Mouse (Mus musculus) forebrain, embryonic 15.5 days (tissue): ENCODE measurements around the gene Sgpp1. TPM values are rescaled to one million over a fixed set of nuclear protein-coding genes. Genes with fewer than 3 reads are reported as not detected.

Source experiments
- ATAC-seq: fragments of 200-750 bp; cut with Nextera tagmentation; replicated peaks from 2 replicates; pipeline ENCODE4 v1.8.0; 2017; ENCODE audit warnings: mild to moderate bottlenecking, moderate TSS enrichment, moderate library complexity
- H3K27ac ChIP-seq: fragments of 300-500 bp; sonication (generic); replicated peaks from 2 replicates; pipeline ENCODE4 v1.5.1; 2015; ENCODE audit warnings: mild to moderate bottlenecking, inconsistent platforms
- H3K27me3 ChIP-seq: fragments of 300-500 bp; sonication (generic); 2 replicates; pipeline ENCODE4 v1.6.1; 2015; ENCODE audit warnings: inconsistent platforms
- H3K36me3 ChIP-seq: fragments of 300-500 bp; sonication (generic); 2 replicates; pipeline ENCODE4 v1.6.1; 2015; ENCODE audit warnings: mild to moderate bottlenecking, inconsistent platforms
- H3K4me1 ChIP-seq: fragments of 300-500 bp; sonication (generic); 2 replicates; pipeline ENCODE4 v1.6.1; 2015; ENCODE audit warnings: inconsistent platforms
- H3K4me2 ChIP-seq: fragments of 300-500 bp; sonication (generic); replicated peaks from 2 replicates; pipeline ENCODE4 v1.6.1; 2015; ENCODE audit warnings: mild to moderate bottlenecking, inconsistent platforms
- H3K4me3 ChIP-seq: fragments of 300-500 bp; sonication (generic); 2 replicates; pipeline ENCODE4 v1.5.1; 2015; ENCODE audit warnings: mild to moderate bottlenecking, inconsistent platforms
- H3K9ac ChIP-seq: fragments of 300-500 bp; sonication (generic); replicated peaks from 2 replicates; pipeline ENCODE4 v1.6.1; 2015; ENCODE audit warnings: mild to moderate bottlenecking, inconsistent platforms
- H3K9me3 ChIP-seq: fragments of 300-500 bp; sonication (generic); 2 replicates; pipeline ENCODE4 v1.6.1; 2016; ENCODE audit warnings: inconsistent platforms
- WGBS: fragments of 180-500 bp; shearing (Covaris S2); methylation state at CpG from one replicate; pipeline ENCODE4 v1.1.7; 2015; ENCODE audit warnings: mixed read lengths; 5-methylcytosine and 5-hydroxymethylcytosine counted together
- polyA plus RNA-seq: library from polyadenylated mRNA; unstranded; fragments of >200 nt; fragmentation: Nextera tagmentation; extraction: Ambion mirVana; gene quantifications from 2 replicates; pipeline ENCODE4 v1.2.1, GENCODE M21; 2015

Sgpp1 gene
- polyA plus RNA-seq, 1 experiment from 2014 or later: 15.8 TPM

GRCm38 (mm10) chr12:75748574-75748973 is 13.0 kb upstream of the Sgpp1 start:
- no peak overlapping the region for H3K4me3 ChIP-seq
- no peaks in the 10 kb centered on the region for H3K9me3 ChIP-seq
- no peak overlapping the region for H3K9ac ChIP-seq
- no peaks in the 10 kb centered on the region for H3K36me3 ChIP-seq
- H3K4me1 ChIP-seq: no peaks in the 10 kb centered on the region
- no peak overlapping the region for H3K27ac ChIP-seq
- no peak for ATAC-seq
- no peaks in the 10 kb centered on the region for H3K27me3 ChIP-seq
- WGBS: 61% methylated on average over 4 of the region's 4 CpGs
- no peak overlapping the region for H3K4me2 ChIP-seq

GRCm38 (mm10) chr12:75745697-75746290 is 10.3 kb upstream of the Sgpp1 start:
- 84% methylated on average over 14 of the region's 14 CpGs for WGBS
- ATAC-seq: no peak
- Histone ChIP-seq H3K9me3 (no peaks in the 10 kb centered on the region), H3K36me3 (no peaks in the 10 kb centered on the region), H3K4me2 (no peak overlapping the region), H3K27ac (no peak overlapping the region), H3K27me3 (no peaks in the 10 kb centered on the region), H3K9ac (no peak overlapping the region), H3K4me1 (no peaks in the 10 kb centered on the region), H3K4me3 (no peak overlapping the region)

GRCm38 (mm10) chr12:75742101-75742500 is 6.6 kb upstream of the Sgpp1 start:
- H3K4me1 ChIP-seq: no peaks in the 10 kb centered on the region
- H3K27me3 ChIP-seq: no peaks in the 10 kb centered on the region
- 79% methylated on average over 5 of the region's 5 CpGs for WGBS
- no peak overlapping the region for H3K4me3 ChIP-seq
- H3K9ac ChIP-seq: no peak overlapping the region
- H3K9me3 ChIP-seq: no peaks in the 10 kb centered on the region
- H3K27ac ChIP-seq: no peak overlapping the region
- H3K36me3 ChIP-seq: no peaks in the 10 kb centered on the region
- no peak for ATAC-seq
- H3K4me2 ChIP-seq: no peak overlapping the region

- Histone ChIP-seq H3K27ac (no peak overlapping the region), H3K9me3 (no peaks in the 10 kb centered on the region), H3K4me1 (no peaks in the 10 kb centered on the region), H3K4me2 (no peak overlapping the region), H3K4me3 (no peak overlapping the region), H3K9ac (no peak overlapping the region), H3K27me3 (no peaks in the 10 kb centered on the region), H3K36me3 (no peaks in the 10 kb centered on the region)
- WGBS: 67% methylated on average over 2 of the region's 2 CpGs
- no peak for ATAC-seq
Observed at GRCm38 (mm10) chr12:75741273-75741672, 5.7 kb upstream of the Sgpp1 start.

- Histone ChIP-seq H3K4me1 (peaks cover 4% of the 10 kb centered on the region), H3K27me3 (no peaks in the 10 kb centered on the region)
- WGBS: 76% methylated on average over 1 of the region's 1 CpGs
Observed at GRCm38 (mm10) chr12:75740451-75740850, 4.9 kb upstream of the Sgpp1 start.

GRCm38 (mm10) chr12:75739611-75740010 is 4.1 kb upstream of the Sgpp1 start:
- Histone ChIP-seq H3K9ac (no peak overlapping the region), H3K4me2 (no peak overlapping the region), H3K4me1 (peaks cover 6% of the 10 kb centered on the region), H3K9me3 (no peaks in the 10 kb centered on the region), H3K36me3 (no peaks in the 10 kb centered on the region), H3K27me3 (no peaks in the 10 kb centered on the region), H3K4me3 (no peak overlapping the region), H3K27ac (no peak overlapping the region)
- no peak for ATAC-seq
- 38% methylated on average over 2 of the region's 2 CpGs for WGBS

More at GRCm38 (mm10) chr12:75740451-75740850, 4.9 kb upstream of the Sgpp1 start:
- no peaks in the 10 kb centered on the region for H3K36me3 ChIP-seq
- ATAC-seq: no peak
- H3K4me3 ChIP-seq: no peak overlapping the region
- H3K4me2 ChIP-seq: no peak overlapping the region
- H3K9ac ChIP-seq: no peak overlapping the region
- no peak overlapping the region for H3K27ac ChIP-seq
- no peaks in the 10 kb centered on the region for H3K9me3 ChIP-seq

GRCm38 (mm10) chr12:75736296-75736695 is 767 bp upstream of the Sgpp1 start:
- Histone ChIP-seq H3K36me3 (no peaks in the 10 kb centered on the region), H3K27me3 (no peaks in the 10 kb centered on the region), H3K4me1 (peaks cover 30% of the 10 kb centered on the region), H3K4me3 (peak overlapping the region; percentile 94; the same call in 1 of the 2 replicates), H3K9me3 (no peaks in the 10 kb centered on the region), H3K4me2 (0 out of 2 replicates have a peak overlapping the region, but pooled peaks have one; percentile 91), H3K27ac (no peak overlapping the region), H3K9ac (peak overlapping the region; percentile 94; the same call in 1 of the 2 replicates)
- ATAC-seq: no peak
- WGBS: 70% methylated on average over 4 of the region's 4 CpGs

GRCm38 (mm10) chr12:75734891-75735245 is 661 bp downstream of the Sgpp1 start:
- under 1% methylated on average over 17 of the region's 17 CpGs for whole genome bisulfite sequencing
- no peaks in the 10 kb centered on the region for H3K9me3 ChIP-seq
- H3K27me3 ChIP-seq: no peaks in the 10 kb centered on the region
- H3K4me3 ChIP-seq: peak overlapping the region; percentile 94
- peaks cover 30% of the 10 kb centered on the region for H3K4me1 ChIP-seq
- no peaks in the 10 kb centered on the region for H3K36me3 ChIP-seq
- peak; percentile 44; the same call in 1 of the 2 replicates for ATAC-seq
- H3K27ac ChIP-seq: peak overlapping the region; percentile 78
- peak overlapping the region; percentile 94 for H3K9ac ChIP-seq
- H3K4me2 ChIP-seq: peak overlapping the region; percentile 91

- Histone ChIP-seq H3K36me3 (no peaks in the 10 kb centered on the region), H3K9ac (peak overlapping the region; percentile 94), H3K27ac (no peak overlapping the region), H3K4me3 (peak overlapping the region; percentile 94), H3K9me3 (no peaks in the 10 kb centered on the region), H3K27me3 (no peaks in the 10 kb centered on the region), H3K4me2 (peak overlapping the region; percentile 91), H3K4me1 (peaks cover 30% of the 10 kb centered on the region)
- WGBS: 19% methylated on average over 10 of the region's 10 CpGs
- no peak for ATAC-seq
Observed at GRCm38 (mm10) chr12:75734167-75734566, 1.4 kb downstream of the Sgpp1 start.

- Histone ChIP-seq H3K27ac (no peak overlapping the region), H3K9ac (no peak overlapping the region), H3K27me3 (no peaks in the 10 kb centered on the region), H3K4me1 (peaks cover 30% of the 10 kb centered on the region), H3K4me3 (peak overlapping the region; percentile 94), H3K9me3 (no peaks in the 10 kb centered on the region), H3K36me3 (0 out of 2 replicates have a peak, but pooled peaks cover 4% of the 10 kb centered on the region), H3K4me2 (peak overlapping the region; percentile 91)
- 33% methylated on average over 7 of the region's 7 CpGs for WGBS
- no peak for ATAC-seq
Observed at GRCm38 (mm10) chr12:75733331-75734070, 2.0 kb downstream of the Sgpp1 start.

GRCm38 (mm10) chr12:75731927-75732443 is 3.5 kb downstream of the Sgpp1 start:
- no peaks in the 10 kb centered on the region for H3K27me3 ChIP-seq
- no peak overlapping the region for H3K9ac ChIP-seq
- H3K9me3 ChIP-seq: no peaks in the 10 kb centered on the region
- H3K27ac ChIP-seq: no peak overlapping the region
- H3K4me1 ChIP-seq: peaks cover 30% of the 10 kb centered on the region
- 67% methylated on average over 6 of the region's 6 CpGs for WGBS
- H3K36me3 ChIP-seq: 0 out of 2 replicates have a peak, but pooled peaks cover 4% of the 10 kb centered on the region
- H3K4me3 ChIP-seq: no peak overlapping the region
- ATAC-seq: no peak
- no peak overlapping the region for H3K4me2 ChIP-seq

- ATAC-seq: no peak
- Histone ChIP-seq H3K27me3 (no peaks in the 10 kb centered on the region), H3K9ac (no peak overlapping the region), H3K9me3 (no peaks in the 10 kb centered on the region), H3K4me1 (peaks cover 30% of the 10 kb centered on the region), H3K4me3 (no peak overlapping the region), H3K36me3 (0 out of 2 replicates have a peak, but pooled peaks cover 4% of the 10 kb centered on the region), H3K27ac (no peak overlapping the region), H3K4me2 (no peak overlapping the region)
- WGBS: 93% methylated on average over 3 of the region's 3 CpGs
Observed at GRCm38 (mm10) chr12:75731508-75731907, 4.0 kb downstream of the Sgpp1 start.
